Mouse (Mus musculus): Measurements from ENCODE around the gene Cdrt4.

GRCm38 (mm10) chr11:62955186-62955585, 4.2 kb downstream of the Cdrt4 start:
- TF ChIP-seq POLR2A (IDR thresholded peaks at IDR 0.05; ENCODE audit: extremely low read depth, insufficient read depth, low read length) (no peak), CTCF (IDR thresholded peaks at IDR 0.05; ENCODE audit: extremely low read depth, insufficient read depth, low read length) (no peak)

All from cortical plate, adult 2 months (tissue).